Mouse (Mus musculus) brain, adult 2 months (tissue): ENCODE results near the gene Fzr1.

Experiments used
- DNase-seq: peaks from one replicate; pipeline ENCODE4 v3.0.0; 2011; ENCODE audit warnings: low read depth, low spot score

The Fzr1 gene

DNA sequence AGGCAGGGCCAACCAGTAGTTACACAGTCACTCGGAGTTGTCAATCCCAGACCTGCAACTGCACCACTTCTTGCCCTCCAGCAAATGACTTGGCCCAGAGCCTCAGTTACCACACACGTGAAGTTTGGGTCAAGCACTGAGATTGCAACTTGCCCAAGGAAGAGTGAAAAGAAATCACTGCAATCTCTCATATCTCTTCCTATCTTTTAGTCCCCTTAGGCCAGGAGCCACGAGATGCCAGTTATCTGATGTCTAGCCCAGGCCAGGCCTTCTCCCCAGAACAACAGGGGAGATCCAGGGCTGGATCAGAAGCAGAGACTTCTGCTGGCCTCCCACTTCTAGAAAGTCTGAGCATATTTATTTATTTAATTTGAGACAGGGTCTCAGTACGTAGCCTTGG, 22.8 kb downstream of the Fzr1 start:
- DNase-seq = no peak

DNA sequence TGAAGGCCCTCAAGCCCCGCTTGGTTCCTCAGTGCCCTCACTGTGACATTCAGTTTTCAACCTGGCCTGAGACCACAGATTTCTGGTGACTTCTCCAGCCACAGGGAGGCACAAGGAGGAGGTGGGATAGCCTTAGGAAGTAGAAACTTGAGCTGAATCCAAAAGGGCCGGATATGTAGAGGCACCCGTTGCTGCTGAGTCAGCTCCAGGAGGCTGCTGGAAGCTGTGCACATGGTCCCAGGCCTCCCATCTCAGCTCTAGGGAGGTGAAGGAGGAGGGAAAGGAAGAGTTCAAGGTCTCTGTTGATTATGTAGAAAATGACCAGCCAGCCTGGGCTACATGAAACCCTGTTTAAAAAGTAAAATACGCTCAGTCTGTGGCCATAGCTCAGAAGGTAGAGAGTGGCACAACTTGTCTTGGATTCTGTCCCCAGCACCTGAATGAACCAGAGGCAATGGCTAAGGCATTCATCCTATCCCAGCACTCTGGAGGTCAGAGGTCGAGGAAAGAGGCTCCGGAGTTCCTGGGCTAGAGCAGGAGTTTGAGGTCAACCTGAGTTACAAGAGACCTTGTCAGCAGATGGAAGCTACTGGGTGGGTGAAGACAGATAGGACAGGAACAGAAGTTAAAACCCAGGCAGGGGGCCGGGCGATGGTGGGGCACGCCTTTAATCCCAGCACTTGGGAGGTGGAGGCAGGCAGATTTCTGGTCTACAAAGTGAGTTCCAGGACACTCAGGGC, 23.4 kb downstream of the Fzr1 start:
- DNase-seq = no peak

DNA sequence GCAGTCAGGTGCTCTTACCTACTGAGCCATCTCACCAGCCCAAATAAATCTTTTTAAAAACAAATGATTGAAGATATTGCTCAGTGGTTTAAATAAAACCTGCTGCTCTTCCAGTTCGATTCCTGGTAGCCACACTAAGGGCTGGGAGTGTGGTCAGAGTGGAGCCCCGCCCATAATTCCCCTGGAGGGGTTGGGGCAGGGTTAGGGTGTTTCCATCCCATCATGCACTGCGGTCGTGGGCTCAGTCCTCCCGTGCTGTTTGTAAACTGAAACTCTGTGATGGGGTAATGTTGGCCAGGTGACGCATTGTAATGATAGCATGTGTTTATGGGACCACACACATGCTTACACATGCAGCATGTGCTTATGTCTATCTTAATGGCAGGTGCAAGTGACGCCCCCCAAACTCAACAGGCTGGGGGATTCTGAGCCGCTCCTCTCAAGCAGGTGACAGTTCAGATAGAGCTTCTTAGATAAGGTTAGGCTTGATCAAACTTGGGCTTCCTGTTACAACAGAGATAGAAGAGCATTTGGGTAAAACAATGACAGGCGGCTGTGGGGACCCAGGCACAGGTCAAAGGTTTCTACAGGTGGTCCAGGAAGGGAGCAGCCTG, 26.5 kb downstream of the Fzr1 start:
- no peak for DNase-seq

DNA sequence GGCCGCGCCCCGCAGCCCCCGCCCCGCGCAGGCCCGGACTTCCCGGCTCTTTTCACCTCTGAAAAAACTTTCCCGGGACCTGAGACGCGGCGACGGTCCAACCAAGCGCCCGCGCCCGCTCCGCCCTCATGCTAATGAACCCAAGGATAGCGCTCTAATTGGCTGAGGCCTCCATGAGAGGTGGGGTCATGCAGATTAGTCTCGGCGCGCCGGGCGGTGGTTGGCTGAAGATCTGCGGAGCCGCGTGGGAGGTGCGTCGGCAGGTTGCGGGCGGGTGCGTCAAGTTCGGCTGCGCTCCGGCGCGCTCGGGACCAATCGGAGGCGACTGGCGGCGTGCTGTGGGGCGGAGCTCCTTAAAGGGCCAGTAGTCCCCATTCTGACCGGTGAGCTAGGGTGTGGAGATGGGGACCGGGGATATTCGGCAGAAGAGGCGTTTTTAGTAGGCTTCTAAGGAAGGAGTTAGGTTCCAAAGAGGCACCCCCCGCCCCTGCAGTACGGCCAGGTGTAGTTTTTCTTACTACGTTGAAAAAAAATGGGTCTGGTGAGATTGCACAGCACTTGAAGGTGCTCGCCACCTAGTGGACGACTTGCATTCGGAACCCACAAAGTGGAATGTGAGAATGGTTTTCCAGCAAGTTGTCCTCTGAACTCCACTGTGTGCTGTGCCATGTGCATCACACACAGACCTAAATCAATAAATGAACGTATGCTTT, 27.8 kb downstream of the Fzr1 start, which contains the start of gene Hmg20b:
TSS of gene Hmg20b (minus strand) at position 130 of the 713 bp plus-strand sequence.
- peak; percentile 100 for DNase-seq

DNA sequence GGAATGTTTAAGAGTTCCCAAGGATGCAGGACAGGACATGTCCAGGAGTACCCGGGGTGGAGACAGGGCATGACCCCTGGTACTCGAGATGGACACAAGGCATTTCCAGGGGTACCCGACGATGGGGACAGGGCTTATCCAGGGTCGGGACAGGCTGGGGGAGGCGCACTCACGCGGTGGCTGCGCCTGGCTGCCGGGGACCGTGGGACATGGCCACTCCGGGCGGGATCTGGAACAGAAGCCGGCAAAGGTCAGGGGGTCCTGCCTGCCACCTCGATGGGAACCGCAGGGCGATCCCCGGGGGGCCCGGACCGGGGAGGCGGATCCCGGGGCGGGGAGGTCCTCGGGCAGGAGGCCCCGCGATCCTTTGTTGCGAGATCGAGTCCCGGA, 28.4 kb downstream of the Fzr1 start:
- DNase-seq = no peak

GRCm38 (mm10) chr10:81349146-81349545, 29.2 kb downstream of the Fzr1 start:
- no peak for DNase-seq

DNA sequence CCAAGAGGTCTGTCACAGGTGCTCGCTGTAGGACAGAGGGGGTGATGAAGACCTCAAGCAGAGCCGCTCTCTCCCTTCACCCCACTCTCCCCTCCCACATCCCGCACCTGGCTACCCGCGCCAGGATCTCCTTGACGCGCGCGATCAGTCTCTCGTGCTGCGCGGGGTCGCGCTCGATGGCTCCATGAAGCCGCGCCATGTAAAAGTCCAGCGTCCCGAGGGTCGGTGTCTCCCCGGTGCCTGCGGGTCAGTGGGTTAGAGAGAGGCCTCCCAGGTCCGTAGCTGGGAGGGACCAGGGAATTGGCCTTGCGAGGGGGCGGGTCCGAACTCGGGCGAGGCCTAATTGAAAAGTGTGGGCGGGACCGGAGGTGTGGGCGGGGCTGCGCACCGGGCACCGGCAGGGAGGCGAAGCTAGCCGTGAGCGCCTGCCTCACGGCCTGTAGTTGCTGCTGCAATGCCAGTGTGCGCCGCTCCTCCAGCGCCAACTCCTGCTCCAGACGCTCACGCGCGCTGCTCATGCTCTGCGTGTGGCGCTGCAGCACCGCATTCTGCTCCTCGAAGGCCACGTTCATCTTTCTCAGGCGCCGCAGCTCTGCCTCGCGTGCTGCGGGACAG, 31.8 kb downstream of the Fzr1 start:
- DNase-seq = peak; percentile 86

DNA sequence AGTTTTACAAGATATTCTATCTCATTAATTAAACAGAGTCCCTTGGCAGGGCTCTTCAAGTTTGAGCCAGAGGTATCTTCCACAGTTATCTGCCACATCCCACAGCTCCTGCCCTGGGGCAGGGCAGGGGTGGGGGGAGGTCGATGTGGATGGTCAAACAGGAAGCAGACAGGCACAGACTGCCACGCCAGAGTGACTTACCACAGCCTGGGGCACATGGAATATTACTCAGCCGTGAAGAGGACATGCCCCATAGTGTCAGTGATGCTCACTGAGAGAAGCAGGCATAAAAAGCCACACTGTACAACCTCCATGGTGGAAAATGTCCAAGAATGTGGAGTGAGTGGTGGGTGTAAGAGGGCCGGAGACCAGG, 33.2 kb downstream of the Fzr1 start:
- DNase-seq = no peak

DNA sequence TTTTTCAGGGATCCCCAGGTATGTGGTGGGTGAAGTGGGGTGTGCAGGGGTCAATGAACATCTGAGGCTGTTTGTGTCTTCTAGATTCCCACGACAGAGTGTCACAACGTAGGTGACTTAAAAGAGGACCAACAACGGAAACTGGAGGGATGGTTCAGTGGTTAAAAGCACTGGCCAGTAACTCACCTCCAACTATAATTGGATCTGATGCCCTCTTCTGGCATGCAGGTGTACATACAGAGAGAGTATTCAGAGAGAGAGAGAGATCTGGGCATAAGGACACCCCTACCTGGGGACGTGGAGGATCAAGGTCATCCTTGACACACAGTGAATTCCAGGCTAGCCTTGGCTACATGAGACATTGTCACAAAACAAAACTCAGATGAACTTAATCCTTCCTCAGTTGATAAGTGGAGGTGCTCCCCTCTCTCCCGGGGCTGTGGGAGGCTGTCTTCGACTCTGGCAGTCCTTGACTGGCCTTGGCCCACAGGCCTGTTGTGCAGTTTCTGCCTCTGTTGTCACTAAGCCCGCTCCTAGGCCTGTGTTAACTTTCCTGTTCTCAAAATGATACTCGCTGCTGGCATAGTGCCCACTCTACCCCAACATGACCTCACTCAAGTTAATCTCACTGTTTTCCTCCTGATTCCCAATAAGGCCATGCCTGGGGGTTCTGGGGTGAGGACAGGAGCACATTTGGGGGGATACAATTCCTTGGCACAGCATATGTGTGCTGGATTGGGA, 33.7 kb downstream of the Fzr1 start:
- DNase-seq = no peak

- no peak for DNase-seq
Measured at GRCm38 (mm10) chr10:81342686-81343505, 35.4 kb downstream of the Fzr1 start, which contains the start of gene Gipc3. Gene Gipc3, minus strand, starts transcription at chr10:81343266.

GRCm38 (mm10) chr10:81341333-81341949, 36.9 kb downstream of the Fzr1 start:
- DNase-seq = peak; percentile 56

DNA sequence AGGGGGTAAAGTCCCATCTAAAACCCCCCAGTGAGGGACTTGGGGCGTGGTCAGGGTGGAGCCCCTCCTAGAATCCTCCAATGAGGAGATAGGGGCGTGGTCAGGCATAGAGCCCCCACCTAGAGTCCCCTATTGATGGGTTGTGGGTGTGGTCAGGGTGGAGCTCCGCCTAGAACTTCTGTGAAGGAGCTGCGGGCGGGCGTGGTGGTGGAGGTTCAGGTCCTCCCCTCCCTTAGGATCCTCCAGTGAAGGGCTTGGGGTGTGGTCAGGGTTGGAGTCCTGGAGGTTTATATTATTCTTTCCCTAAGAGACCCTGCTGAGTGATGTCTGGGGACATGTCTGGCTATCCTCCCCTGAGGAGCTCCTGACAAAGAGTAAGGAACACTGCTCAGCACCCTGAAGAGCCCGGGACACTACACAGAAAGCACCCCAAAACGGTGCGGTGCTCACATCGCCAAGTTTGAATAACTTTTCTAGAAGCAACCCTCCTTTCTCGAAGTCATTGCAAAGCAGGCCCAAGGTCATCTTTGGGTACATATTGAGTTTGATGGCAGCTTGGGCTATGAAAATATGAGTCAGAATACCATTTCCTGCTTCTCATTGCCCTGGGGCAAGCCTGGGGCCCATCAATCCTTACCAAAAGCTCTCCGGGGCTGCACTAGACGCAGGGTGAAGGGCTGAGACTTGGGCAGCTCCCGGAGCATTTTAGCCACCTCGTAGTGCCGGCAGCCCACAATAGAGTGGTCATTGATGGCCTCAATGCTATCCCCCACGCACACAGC, 37.6 kb downstream of the Fzr1 start:
- no peak for DNase-seq

- DNase-seq = no peak
Measured at GRCm38 (mm10) chr10:81336558-81336957, 41.8 kb downstream of the Fzr1 start.

DNA sequence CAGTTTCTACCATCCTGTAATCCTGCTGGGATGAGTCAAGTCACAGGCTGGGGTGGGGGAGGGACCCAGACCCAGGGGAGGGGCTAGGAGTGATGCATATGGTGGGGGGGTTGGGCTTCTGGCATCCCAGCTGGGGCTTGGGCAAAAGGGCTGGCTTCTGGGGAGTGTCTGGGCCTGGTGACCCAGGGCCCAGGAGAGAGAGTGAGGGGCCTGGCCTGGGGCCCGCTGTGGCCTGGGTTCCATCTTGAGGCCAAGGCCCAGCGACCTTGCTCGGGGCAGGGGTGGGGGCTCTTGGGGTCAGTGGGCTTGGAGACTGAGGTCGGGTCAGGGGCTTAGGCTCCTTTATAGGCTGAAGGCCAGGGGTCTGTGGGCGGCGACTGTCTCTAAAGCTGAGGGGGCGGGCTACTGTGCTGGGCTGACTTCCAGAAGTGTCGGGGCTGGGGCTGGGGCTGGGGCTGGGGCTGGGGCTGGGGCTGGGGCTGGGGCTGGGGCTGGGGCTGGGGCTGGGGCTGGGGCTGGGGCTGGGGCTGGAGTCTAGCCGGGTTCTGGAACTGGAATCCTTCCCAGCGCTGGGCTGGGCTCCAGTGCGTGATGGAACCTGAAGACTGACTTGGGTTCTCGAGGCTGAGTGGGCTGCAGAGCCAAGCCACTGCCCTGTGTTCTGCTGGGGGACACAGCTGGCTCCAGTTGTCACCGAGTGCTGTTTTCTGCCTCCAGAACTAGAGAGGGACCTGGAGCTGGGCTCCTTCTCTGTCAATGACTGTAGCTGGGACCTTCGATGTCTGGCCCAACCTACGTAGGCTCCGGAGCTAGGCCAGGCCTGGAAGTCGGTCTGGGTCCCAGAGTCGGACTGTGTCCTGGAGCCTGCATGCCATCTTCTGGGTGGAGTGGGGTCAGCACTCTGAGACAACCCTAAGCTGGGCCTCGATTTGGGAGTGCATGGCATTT, 42.6 kb downstream of the Fzr1 start:
- no peak for DNase-seq

DNA sequence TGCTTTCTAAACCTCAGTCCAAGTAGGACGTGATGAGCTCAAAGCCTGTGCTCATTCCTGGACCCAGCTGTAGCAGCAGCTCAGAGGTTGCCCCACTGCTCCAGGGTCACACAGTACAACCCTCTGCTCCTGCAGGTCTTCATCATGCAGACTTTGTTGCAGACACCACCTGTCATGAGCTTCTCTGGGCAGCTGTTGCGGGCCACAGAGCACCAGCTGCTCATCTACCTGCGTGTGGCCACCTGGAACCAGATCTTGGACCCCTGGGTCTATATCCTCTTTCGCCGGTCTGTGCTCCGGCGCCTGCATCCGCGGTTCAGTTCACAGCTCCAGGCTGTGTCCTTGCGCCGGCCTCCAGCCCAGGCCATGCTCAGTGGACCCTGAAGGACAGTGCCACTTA, 44.0 kb downstream of the Fzr1 start:
- no peak for DNase-seq

DNA sequence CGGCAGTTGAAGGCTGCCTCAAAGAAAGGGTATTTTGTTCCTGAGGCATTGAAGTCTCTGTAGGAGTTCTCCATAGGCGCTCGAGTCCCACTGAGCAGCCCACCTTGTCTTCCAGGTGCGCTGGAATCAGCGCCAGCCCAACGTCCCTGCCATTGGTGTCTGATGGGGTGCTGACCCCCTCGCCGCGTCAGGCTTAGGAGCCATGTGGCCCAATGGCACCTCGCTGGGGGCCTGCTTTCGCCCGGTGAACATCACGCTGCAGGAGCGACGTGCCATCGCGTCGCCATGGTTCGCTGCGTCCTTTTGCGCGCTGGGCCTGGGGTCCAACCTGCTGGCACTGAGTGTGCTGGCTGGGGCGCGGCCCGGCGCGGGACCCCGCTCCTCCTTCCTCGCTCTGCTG, 46.0 kb downstream of the Fzr1 start:
- no peak for DNase-seq

GRCm38 (mm10) chr10:81330007-81330406, 48.3 kb downstream of the Fzr1 start:
- no peak for DNase-seq

DNA sequence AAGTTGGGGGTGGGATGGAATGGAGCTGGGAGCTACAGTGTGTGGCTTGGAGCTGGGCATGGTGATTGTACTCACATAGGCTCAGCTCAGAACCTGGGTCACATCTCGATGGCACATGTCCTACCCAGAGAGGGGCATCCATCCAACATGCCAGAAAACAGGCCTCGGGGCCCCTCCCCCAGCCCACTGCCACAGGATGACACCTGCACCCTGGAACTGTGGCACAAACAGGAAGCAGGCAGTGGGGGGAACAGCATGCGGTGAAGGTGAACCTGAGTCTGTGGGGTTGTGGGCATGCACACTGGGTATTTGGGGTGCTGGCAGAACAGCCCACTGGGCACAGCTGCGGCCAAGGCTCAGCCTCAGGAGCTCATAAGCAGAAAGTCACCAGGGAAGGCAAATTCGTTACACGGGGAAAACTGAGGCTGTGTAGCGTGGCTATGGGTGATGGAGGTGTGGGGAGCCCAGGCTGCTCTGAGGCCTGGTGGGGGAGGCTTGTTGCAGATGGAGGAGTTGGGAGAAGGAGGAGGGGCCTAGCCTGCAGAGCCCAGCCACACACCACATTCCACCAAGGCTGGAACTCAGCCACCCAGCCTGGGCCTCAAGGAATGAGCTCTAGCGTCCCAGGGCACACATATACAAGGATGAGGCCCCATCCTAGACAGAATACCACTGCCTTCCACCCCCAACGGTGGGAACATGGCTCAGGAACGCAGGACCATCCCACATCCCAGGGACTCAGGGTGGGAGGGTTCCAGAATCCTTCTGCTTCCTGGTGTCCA, 48.9 kb downstream of the Fzr1 start:
- DNase-seq = no peak
